In genomic region chr5:35686336-35686735, GRCm38 (mm10) we compare ENCODE assay signal across 25 mouse cellular contexts. TPM values are rescaled to one million over a fixed set of nuclear protein-coding genes. Genes with fewer than 3 reads are reported as not detected.
A peak's percentile ranks its signal among the peaks of the same experiment; 100 is the strongest.
DNase-seq lines count a peak whose midpoint lies in the region; ATAC-seq lines count a peak whose summit lies in the region.
"Had no signal": no experiment of that assay in that cellular context is flagged by ENCODE, and none has a peak within 500 bp of the region (broad histone marks: within the 10 kb centered on the region; RNA-seq: fewer than 3 reads in every experiment).

No protein-coding gene starts in this region.

- 77% methylated on average over 4 of the region's 4 CpGs for WGBS in heart, embryonic 12.5 days
- 74% methylated on average over 4 of the region's 4 CpGs for WGBS in kidney, embryonic 14.5 days
- 77% methylated on average over 4 of the region's 4 CpGs for WGBS in midbrain, embryonic 10.5 days
- WGBS in midbrain, embryonic 11.5 days = 61% methylated on average over 4 of the region's 4 CpGs
- 74% methylated on average over 4 of the region's 4 CpGs for WGBS in limb, embryonic 15.5 days

- DNase-seq in heart, postnatal 36 days = no peak
- DNase-seq in kidney, adult 9 months = no peak
- no peak for DNase-seq in midbrain, embryonic 10.5 days (ENCODE audit: low spot score)
- no peak for DNase-seq in midbrain, embryonic 11.5 days (ENCODE audit: low spot score, missing footprints)
- no peak for DNase-seq in ovary, adult 18-20 months (ENCODE audit: low spot score)
- DNase-seq: adrenal gland, postnatal 36 days; cerebellum, adult 18-20 months; cerebellum, postnatal 14 days; gastrocnemius, adult 2 months; kidney, postnatal 10 days; midbrain, embryonic 14.5 days; right cerebral cortex, postnatal 4 days; thymus, postnatal 14 days had no signal

- no peak overlapping the region for H3K4me3 ChIP-seq in heart, embryonic 12.5 days
- H3K4me3 ChIP-seq in kidney, embryonic 14.5 days (ENCODE audit: low read length) = no peak overlapping the region
- no peak overlapping the region for H3K4me3 ChIP-seq in midbrain, embryonic 10.5 days
- no peak overlapping the region for H3K4me3 ChIP-seq in midbrain, embryonic 11.5 days (ENCODE audit: low read depth, low read length)
- H3K4me3 ChIP-seq in limb, embryonic 15.5 days = no peak overlapping the region
- H3K4me3 ChIP-seq: embryonic facial prominence, embryonic 13.5 days; erythroblast, embryonic 14.5 days; forebrain, embryonic 13.5 days; gastrocnemius, adult 2 months; intestine, embryonic 15.5 days; layer of hippocampus, adult 2 months had no signal

- H3K36me3 ChIP-seq in heart, embryonic 12.5 days = no peaks in the 10 kb centered on the region
- H3K36me3 ChIP-seq in kidney, embryonic 14.5 days (ENCODE audit: control insufficient read depth, insufficient read depth, low read length) = no peaks in the 10 kb centered on the region
- H3K36me3 ChIP-seq in midbrain, embryonic 10.5 days = no peaks in the 10 kb centered on the region
- H3K36me3 ChIP-seq in midbrain, embryonic 11.5 days (ENCODE audit: control insufficient read depth, insufficient read depth, low read length) = no peaks in the 10 kb centered on the region
- no peaks in the 10 kb centered on the region for H3K36me3 ChIP-seq in limb, embryonic 15.5 days
- H3K36me3 ChIP-seq: embryonic facial prominence, embryonic 13.5 days; intestine, embryonic 15.5 days had no signal

- peaks cover 13% of the 10 kb centered on the region for H3K27me3 ChIP-seq in heart, embryonic 12.5 days (replicated peaks)
- no peaks in the 10 kb centered on the region for H3K27me3 ChIP-seq in kidney, embryonic 14.5 days (ENCODE audit: control insufficient read depth, insufficient read depth, low read length)
- peaks cover 5% of the 10 kb centered on the region; the same call in 1 of the 2 replicates for H3K27me3 ChIP-seq in midbrain, embryonic 10.5 days (ENCODE audit: low read depth, poor library complexity, severe bottlenecking)
- no peaks in the 10 kb centered on the region for H3K27me3 ChIP-seq in midbrain, embryonic 11.5 days (ENCODE audit: control insufficient read depth, insufficient read depth, low read length)
- H3K27me3 ChIP-seq in limb, embryonic 15.5 days = no peaks in the 10 kb centered on the region
- H3K27me3 ChIP-seq: intestine, embryonic 15.5 days had no signal

- H3K27ac ChIP-seq in heart, embryonic 12.5 days (ENCODE audit: poor library complexity, severe bottlenecking) = peak overlapping the region; percentile 73; the same call in 1 of the 2 replicates
- peak overlapping the region; percentile 63; the same call in 1 of the 2 replicates for H3K27ac ChIP-seq in kidney, embryonic 14.5 days (ENCODE audit: low read depth, low read length)
- peak overlapping the region; percentile 63 for H3K27ac ChIP-seq in midbrain, embryonic 10.5 days (replicated peaks)
- no peak overlapping the region for H3K27ac ChIP-seq in midbrain, embryonic 11.5 days (ENCODE audit: low read depth, low read length)
- 0 out of 2 replicates have a peak overlapping the region, but pooled peaks have one; percentile 11 for H3K27ac ChIP-seq in limb, embryonic 15.5 days
- H3K27ac ChIP-seq: embryonic facial prominence, embryonic 13.5 days; forebrain, embryonic 13.5 days; gastrocnemius, adult 2 months; intestine, embryonic 15.5 days; layer of hippocampus, adult 2 months; liver, embryonic 14.5 days had no signal

- H3K9me3 ChIP-seq in heart, embryonic 12.5 days (replicated peaks) = no peaks in the 10 kb centered on the region
- H3K9me3 ChIP-seq in kidney, embryonic 14.5 days (ENCODE audit: control insufficient read depth, low read length) = no peaks in the 10 kb centered on the region
- no peaks in the 10 kb centered on the region for H3K9me3 ChIP-seq in midbrain, embryonic 10.5 days (replicated peaks)
- no peaks in the 10 kb centered on the region for H3K9me3 ChIP-seq in midbrain, embryonic 11.5 days (ENCODE audit: control insufficient read depth, low read length)
- H3K9me3 ChIP-seq in limb, embryonic 15.5 days = no peaks in the 10 kb centered on the region
- H3K9me3 ChIP-seq: embryonic facial prominence, embryonic 13.5 days; forebrain, embryonic 13.5 days; intestine, embryonic 15.5 days had no signal

- H3K4me2 ChIP-seq in heart, embryonic 12.5 days = no peak overlapping the region
- no peak overlapping the region for H3K4me2 ChIP-seq in kidney, embryonic 14.5 days (replicated peaks; ENCODE audit: low read depth, low read length)
- no peak overlapping the region for H3K4me2 ChIP-seq in midbrain, embryonic 11.5 days
- no peak overlapping the region for H3K4me2 ChIP-seq in limb, embryonic 15.5 days
- H3K4me2 ChIP-seq: embryonic facial prominence, embryonic 13.5 days; forebrain, embryonic 13.5 days; intestine, embryonic 15.5 days; lung, embryonic 14.5 days had no signal

- peaks cover 69% of the 10 kb centered on the region for H3K4me1 ChIP-seq in heart, embryonic 12.5 days (replicated peaks)
- peaks cover 18% of the 10 kb centered on the region for H3K4me1 ChIP-seq in kidney, embryonic 14.5 days (ENCODE audit: control insufficient read depth, insufficient read depth, low read length)
- H3K4me1 ChIP-seq in midbrain, embryonic 10.5 days = peaks cover 24% of the 10 kb centered on the region
- H3K4me1 ChIP-seq in midbrain, embryonic 11.5 days (ENCODE audit: control insufficient read depth, insufficient read depth, low read length) = no peaks in the 10 kb centered on the region
- H3K4me1 ChIP-seq in limb, embryonic 15.5 days = peaks cover 36% of the 10 kb centered on the region
- H3K4me1 ChIP-seq: forebrain, embryonic 13.5 days had no signal

- 0 out of 2 replicates have a peak overlapping the region, but pooled peaks have one; percentile 7 for H3K9ac ChIP-seq in heart, embryonic 12.5 days
- H3K9ac ChIP-seq in kidney, embryonic 14.5 days (ENCODE audit: low read depth, low read length) = no peak overlapping the region
- no peak overlapping the region for H3K9ac ChIP-seq in midbrain, embryonic 11.5 days (ENCODE audit: low read length)
- no peak overlapping the region for H3K9ac ChIP-seq in limb, embryonic 15.5 days
- H3K9ac ChIP-seq: embryonic facial prominence, embryonic 13.5 days; forebrain, embryonic 13.5 days; intestine, embryonic 15.5 days; liver, embryonic 14.5 days; lung, embryonic 14.5 days had no signal

- intact Hi-C loops in heart, postnatal 36 days (cut with DNase I) = no loop called here

- ATAC-seq in heart, embryonic 12.5 days (ENCODE audit: insufficient number of reproducible peaks, low FRiP score) = no peak
- no peak for ATAC-seq in kidney, embryonic 14.5 days (ENCODE audit: low FRiP score, low TSS enrichment)
- ATAC-seq in midbrain, embryonic 11.5 days (ENCODE audit: low FRiP score) = no peak
- no peak for ATAC-seq in limb, embryonic 15.5 days (ENCODE audit: insufficient number of reproducible peaks, low FRiP score, low TSS enrichment, low read depth)
- ATAC-seq: activated CD4-positive, CD25-positive, alpha-beta regulatory T cell, adult 4 months; forebrain, embryonic 13.5 days; hindbrain, embryonic 16.5 days had no signal

RNA-seq across cellular contexts. Expression of gene Htra3, which starts 6.8 kb away (rescaled TPM):
- 4.3 and 4.8 TPM in 2 replicates for polyA plus RNA-seq in heart, embryonic 12.5 days (2016; fragmentation: Nextera tagmentation; extraction: Ambion mirVana)
- 100 to 1,000 TPM; 105 to 136 TPM for total RNA-seq in heart, postnatal 36 days (2021)
- polyA plus RNA-seq in kidney, embryonic 14.5 days (2014; fragmentation: Nextera tagmentation; extraction: Ambion mirVana) = 7.0 and 8.6 TPM in 2 replicates
- 5.2 and 7.6 TPM in 2 replicates for polyA plus RNA-seq in midbrain, embryonic 10.5 days (2016; fragmentation: Nextera tagmentation; extraction: Ambion mirVana)
- 6.0 and 7.6 TPM in 2 replicates for polyA plus RNA-seq in midbrain, embryonic 11.5 days (2014; fragmentation: Nextera tagmentation; extraction: Ambion mirVana)
- 72.3 and 92.9 TPM in 2 replicates for polyA plus RNA-seq in limb, embryonic 15.5 days (2015; fragmentation: Nextera tagmentation; extraction: Ambion mirVana)
- polyA plus RNA-seq: activated CD4-positive, CD25-positive, alpha-beta regulatory T cell, adult 4 months; erythroblast, embryonic 14.5 days had no signal

RNA-seq across cellular contexts. Expression of gene Sh3tc1, which starts 53.5 kb away (rescaled TPM):
- polyA plus RNA-seq in heart, embryonic 12.5 days (2016; fragmentation: Nextera tagmentation; extraction: Ambion mirVana) = 10.0 and 10.4 TPM in 2 replicates
- total RNA-seq in heart, postnatal 36 days (2021) = 1 to 10 TPM; 7.0 to 9.9 TPM
- 4.2 and 11.3 TPM in 2 replicates for polyA plus RNA-seq in kidney, embryonic 14.5 days (2014; fragmentation: Nextera tagmentation; extraction: Ambion mirVana)
- 3.6 and 3.8 TPM in 2 replicates for polyA plus RNA-seq in midbrain, embryonic 10.5 days (2016; fragmentation: Nextera tagmentation; extraction: Ambion mirVana)
- 2.3 and 3.2 TPM in 2 replicates for polyA plus RNA-seq in midbrain, embryonic 11.5 days (2014; fragmentation: Nextera tagmentation; extraction: Ambion mirVana)
- polyA plus RNA-seq in limb, embryonic 15.5 days (2015; fragmentation: Nextera tagmentation; extraction: Ambion mirVana) = 6.6 and 7.3 TPM in 2 replicates
